In genomic region chr15:101080031-101080520, GRCm38 (mm10) we compare ENCODE assay signal across 32 mouse cellular contexts. TPM values are rescaled to one million over a fixed set of nuclear protein-coding genes. Genes with fewer than 3 reads are reported as not detected.
DNase-seq lines count a peak whose midpoint lies in the region; ATAC-seq lines count a peak whose summit lies in the region.
"Had no signal": no experiment of that assay in that cellular context is flagged by ENCODE, and none has a peak within 500 bp of the region (broad histone marks: within the 10 kb centered on the region; RNA-seq: fewer than 3 reads in every experiment).

No protein-coding gene starts in this region.

- H3K4me1 ChIP-seq in hindbrain, embryonic 10.5 days (replicated peaks) = peaks cover 75% of the 10 kb centered on the region
- H3K4me1 ChIP-seq in hindbrain, embryonic 16.5 days (ENCODE audit: control insufficient read depth, insufficient read depth, low read depth, low read length) = peaks cover 25% of the 10 kb centered on the region
- H3K4me1 ChIP-seq in midbrain, embryonic 10.5 days = peaks cover 75% of the 10 kb centered on the region
- H3K4me1 ChIP-seq in midbrain, embryonic 16.5 days (ENCODE audit: control insufficient read depth, insufficient read depth, low read length) = peaks cover 22% of the 10 kb centered on the region

- H3K27ac ChIP-seq in hindbrain, embryonic 10.5 days = peak overlapping the region; percentile 69
- H3K27ac ChIP-seq in hindbrain, embryonic 16.5 days (ENCODE audit: low read depth, low read length) = no peak overlapping the region
- H3K27ac ChIP-seq in midbrain, embryonic 10.5 days (replicated peaks) = peak overlapping the region; percentile 52; the same call in 1 of the 2 replicates
- no peak overlapping the region for H3K27ac ChIP-seq in midbrain, embryonic 16.5 days (ENCODE audit: low read length)
- H3K27ac ChIP-seq: heart, embryonic 13.5 days; hindbrain, embryonic 13.5 days had no signal

- no peak overlapping the region for H3K4me2 ChIP-seq in hindbrain, embryonic 16.5 days (ENCODE audit: low read length)
- H3K4me2 ChIP-seq in midbrain, embryonic 16.5 days (ENCODE audit: low read length) = no peak overlapping the region
- H3K4me2 ChIP-seq: hindbrain, embryonic 13.5 days had no signal

- H3K9ac ChIP-seq in hindbrain, embryonic 16.5 days (ENCODE audit: low read depth, low read length) = no peak overlapping the region
- no peak overlapping the region for H3K9ac ChIP-seq in midbrain, embryonic 16.5 days (ENCODE audit: low read depth, low read length)
- H3K9ac ChIP-seq: heart, embryonic 13.5 days; hindbrain, embryonic 13.5 days; neural tube, embryonic 15.5 days had no signal

- no peak overlapping the region for H3K4me3 ChIP-seq in hindbrain, embryonic 10.5 days
- H3K4me3 ChIP-seq in hindbrain, embryonic 16.5 days (ENCODE audit: low read length) = no peak overlapping the region
- no peak overlapping the region for H3K4me3 ChIP-seq in midbrain, embryonic 10.5 days
- no peak overlapping the region for H3K4me3 ChIP-seq in midbrain, embryonic 16.5 days (ENCODE audit: low read depth, low read length)
- H3K4me3 ChIP-seq: heart, embryonic 13.5 days; hindbrain, embryonic 13.5 days; layer of hippocampus, adult 2 months; neural tube, embryonic 15.5 days had no signal

- 79% methylated on average over 9 of the region's 9 CpGs for WGBS in hindbrain, embryonic 10.5 days
- 74% methylated on average over 9 of the region's 9 CpGs for WGBS in hindbrain, embryonic 16.5 days
- 77% methylated on average over 9 of the region's 9 CpGs for WGBS in midbrain, embryonic 10.5 days
- 72% methylated on average over 9 of the region's 9 CpGs for WGBS in midbrain, embryonic 16.5 days

- H3K27me3 ChIP-seq in hindbrain, embryonic 10.5 days (ENCODE audit: insufficient read depth, poor library complexity, severe bottlenecking) = no peaks in the 10 kb centered on the region; the same call in 1 of the 2 replicates
- H3K27me3 ChIP-seq in hindbrain, embryonic 16.5 days (replicated peaks; ENCODE audit: control insufficient read depth, insufficient read depth, low read length) = no peaks in the 10 kb centered on the region
- H3K27me3 ChIP-seq in midbrain, embryonic 10.5 days (ENCODE audit: low read depth, poor library complexity, severe bottlenecking) = no peaks in the 10 kb centered on the region
- peaks cover 4% of the 10 kb centered on the region; the same call in 1 of the 2 replicates for H3K27me3 ChIP-seq in midbrain, embryonic 16.5 days (ENCODE audit: control insufficient read depth, insufficient read depth, low read depth, low read length)
- H3K27me3 ChIP-seq: hindbrain, embryonic 13.5 days; neural tube, embryonic 15.5 days had no signal

- ATAC-seq in hindbrain, embryonic 16.5 days = no peak
- no peak for ATAC-seq in midbrain, embryonic 16.5 days
- ATAC-seq in erythroid progenitor cell, adult 5-6 weeks (replicated peaks; ENCODE audit: low FRiP score, poor library complexity, severe bottlenecking) = no peak
- ATAC-seq: CD4-positive, CD25-positive, alpha-beta regulatory T cell, adult 4 months; inflammation-experienced regulatory T-cells, adult 6 months had no signal

- H3K9me3 ChIP-seq in hindbrain, embryonic 10.5 days = no peaks in the 10 kb centered on the region
- no peaks in the 10 kb centered on the region for H3K9me3 ChIP-seq in hindbrain, embryonic 16.5 days (ENCODE audit: control insufficient read depth, low read length)
- no peaks in the 10 kb centered on the region for H3K9me3 ChIP-seq in midbrain, embryonic 10.5 days (replicated peaks)
- no peaks in the 10 kb centered on the region for H3K9me3 ChIP-seq in midbrain, embryonic 16.5 days (replicated peaks; ENCODE audit: control insufficient read depth, low read length, poor library complexity, severe bottlenecking)
- H3K9me3 ChIP-seq: heart, embryonic 13.5 days; hindbrain, embryonic 13.5 days; neural tube, embryonic 15.5 days had no signal

- DNase-seq in adrenal gland, postnatal 14 days = peak; percentile 65
- no peak for DNase-seq in adrenal gland, adult 8-10 months
- DNase-seq in hindbrain, embryonic 10.5 days (ENCODE audit: low spot score) = no peak
- no peak for DNase-seq in midbrain, embryonic 10.5 days (ENCODE audit: low spot score)
- DNase-seq: cerebellum, adult 11 months; cerebellum, adult 9-11 months; gastrocnemius, postnatal 36 days; heart, postnatal 14 days; kidney, adult 2 months; kidney, postnatal 14 days; right cerebral cortex, adult 18-20 months; right cerebral cortex, postnatal 4 days; thymus, postnatal 4 days had no signal

- no peaks in the 10 kb centered on the region for H3K36me3 ChIP-seq in hindbrain, embryonic 10.5 days
- H3K36me3 ChIP-seq in hindbrain, embryonic 16.5 days (ENCODE audit: control insufficient read depth, insufficient read depth, low read length) = no peaks in the 10 kb centered on the region
- no peaks in the 10 kb centered on the region for H3K36me3 ChIP-seq in midbrain, embryonic 10.5 days
- H3K36me3 ChIP-seq in midbrain, embryonic 16.5 days (ENCODE audit: control insufficient read depth, insufficient read depth, low read length) = no peaks in the 10 kb centered on the region
- H3K36me3 ChIP-seq: heart, embryonic 13.5 days; hindbrain, embryonic 13.5 days; neural tube, embryonic 15.5 days had no signal

RNA-seq across cellular contexts. Expression of gene Fignl2, which starts 1.7 kb away (rescaled TPM):
- total RNA-seq in adrenal gland, postnatal 14 days (2021) = 7.9 and 8.8 TPM in 2 replicates
- 1 to 10 TPM; 6.4 to 9.1 (median 7.4) TPM for total RNA-seq in adrenal gland, adult 8-10 months (2022)
- 1.4 TPM in 2 replicates for polyA plus RNA-seq in hindbrain, embryonic 10.5 days (2016; fragmentation: Nextera tagmentation; extraction: Ambion mirVana)
- 0.06 and 0.09 TPM in 2 replicates for polyA plus RNA-seq in hindbrain, embryonic 16.5 days (2015; fragmentation: Nextera tagmentation; extraction: Ambion mirVana)
- 0.88 and 1.7 TPM in 2 replicates for polyA plus RNA-seq in midbrain, embryonic 10.5 days (2016; fragmentation: Nextera tagmentation; extraction: Ambion mirVana)
- 0.04 TPM in 1 of 2 replicates, not detected in the other for polyA plus RNA-seq in midbrain, embryonic 16.5 days (2015; fragmentation: Nextera tagmentation; extraction: Ambion mirVana)
- total RNA-seq in erythroid progenitor cell, adult 5-6 weeks (2015; ENCODE audit: low replicate concordance) = not detected in 2 replicates
- total RNA-seq in erythroid progenitor cell, adult 5-6 weeks (2017; ENCODE audit: low replicate concordance) = not detected in 2 replicates
- total RNA-seq: common myeloid progenitor, adult 5-6 weeks; megakaryocyte-erythroid progenitor cell, adult 5-6 weeks had no signal
- polyA plus RNA-seq: CD4-positive, CD25-positive, alpha-beta regulatory T cell, adult 4 months; inflammation-experienced regulatory T-cells, adult 6 months had no signal

RNA-seq across cellular contexts. Expression of gene Gm47841, which starts 32.9 kb away (rescaled TPM):
- total RNA-seq in adrenal gland, postnatal 14 days (2021) = 0.49 TPM in 1 of 2 replicates, not detected in the other
- under 1 TPM in 1 of 4 experiments, not detected in 3; 0.38 TPM for total RNA-seq in adrenal gland, adult 8-10 months (2022)
- polyA plus RNA-seq in hindbrain, embryonic 10.5 days (2016; fragmentation: Nextera tagmentation; extraction: Ambion mirVana) = not detected in 2 replicates
- not detected in 2 replicates for polyA plus RNA-seq in hindbrain, embryonic 16.5 days (2015; fragmentation: Nextera tagmentation; extraction: Ambion mirVana)
- polyA plus RNA-seq in midbrain, embryonic 10.5 days (2016; fragmentation: Nextera tagmentation; extraction: Ambion mirVana) = not detected in 2 replicates
- polyA plus RNA-seq in midbrain, embryonic 16.5 days (2015; fragmentation: Nextera tagmentation; extraction: Ambion mirVana) = not detected in 2 replicates
- not detected in 2 replicates for total RNA-seq in erythroid progenitor cell, adult 5-6 weeks (2015; ENCODE audit: low replicate concordance)
- not detected in 2 replicates for total RNA-seq in erythroid progenitor cell, adult 5-6 weeks (2017; ENCODE audit: low replicate concordance)
- total RNA-seq: adrenal gland, adult 18-20 months; common myeloid progenitor, adult 5-6 weeks; ES-E14; gastrocnemius, postnatal 36 days; heart, postnatal 14 days; layer of hippocampus, adult 2 months; layer of hippocampus, postnatal 25 days; liver, adult 2 months; megakaryocyte-erythroid progenitor cell, adult 5-6 weeks had no signal
- polyA plus RNA-seq: CD4-positive, CD25-positive, alpha-beta regulatory T cell, adult 4 months; forebrain, embryonic 11.5 days; heart, embryonic 13.5 days; hindbrain, embryonic 13.5 days; inflammation-experienced regulatory T-cells, adult 6 months; kidney, adult 2 months; limb, embryonic 11.5 days; liver, adult 2 months; liver, embryonic 16.5 days; stomach, embryonic 14.5 days had no signal

RNA-seq across cellular contexts. Expression of gene Ankrd33, which starts 35.5 kb away (rescaled TPM):
- not detected in 2 replicates for total RNA-seq in adrenal gland, postnatal 14 days (2021)
- 1 to 10 TPM in 1 of 4 experiments, under 1 TPM in 3; 0.75 to 1.1 (median 0.79) TPM for total RNA-seq in adrenal gland, adult 8-10 months (2022)
- not detected in 2 replicates for polyA plus RNA-seq in hindbrain, embryonic 10.5 days (2016; fragmentation: Nextera tagmentation; extraction: Ambion mirVana)
- polyA plus RNA-seq in hindbrain, embryonic 16.5 days (2015; fragmentation: Nextera tagmentation; extraction: Ambion mirVana) = not detected in 2 replicates
- not detected in 2 replicates for polyA plus RNA-seq in midbrain, embryonic 10.5 days (2016; fragmentation: Nextera tagmentation; extraction: Ambion mirVana)
- polyA plus RNA-seq in midbrain, embryonic 16.5 days (2015; fragmentation: Nextera tagmentation; extraction: Ambion mirVana) = not detected in 2 replicates
- not detected in 2 replicates for total RNA-seq in erythroid progenitor cell, adult 5-6 weeks (2015; ENCODE audit: low replicate concordance)
- not detected in 2 replicates for total RNA-seq in erythroid progenitor cell, adult 5-6 weeks (2017; ENCODE audit: low replicate concordance)
- total RNA-seq: common myeloid progenitor, adult 5-6 weeks; ES-E14; gastrocnemius, postnatal 36 days; heart, postnatal 14 days; layer of hippocampus, adult 2 months; layer of hippocampus, postnatal 25 days; liver, adult 2 months; megakaryocyte-erythroid progenitor cell, adult 5-6 weeks had no signal
- polyA plus RNA-seq: CD4-positive, CD25-positive, alpha-beta regulatory T cell, adult 4 months; forebrain, embryonic 11.5 days; heart, embryonic 13.5 days; hindbrain, embryonic 13.5 days; inflammation-experienced regulatory T-cells, adult 6 months; kidney, adult 2 months; limb, embryonic 11.5 days; liver, adult 2 months; liver, embryonic 16.5 days; neural tube, embryonic 15.5 days; stomach, embryonic 14.5 days had no signal

RNA-seq across cellular contexts. Expression of gene Acvrl1, which starts 48.2 kb away (rescaled TPM):
- 16.7 and 20.7 TPM in 2 replicates for total RNA-seq in adrenal gland, postnatal 14 days (2021)
- total RNA-seq in adrenal gland, adult 8-10 months (2022) = 10 to 100 TPM; 14.5 to 24.7 (median 21.5) TPM
- polyA plus RNA-seq in hindbrain, embryonic 10.5 days (2016; fragmentation: Nextera tagmentation; extraction: Ambion mirVana) = 8.7 and 10.8 TPM in 2 replicates
- polyA plus RNA-seq in hindbrain, embryonic 16.5 days (2015; fragmentation: Nextera tagmentation; extraction: Ambion mirVana) = 10.2 and 12.7 TPM in 2 replicates
- 8.9 and 10.7 TPM in 2 replicates for polyA plus RNA-seq in midbrain, embryonic 10.5 days (2016; fragmentation: Nextera tagmentation; extraction: Ambion mirVana)
- 8.0 and 10.6 TPM in 2 replicates for polyA plus RNA-seq in midbrain, embryonic 16.5 days (2015; fragmentation: Nextera tagmentation; extraction: Ambion mirVana)
- 1.1 and 23.1 TPM in 2 replicates for total RNA-seq in erythroid progenitor cell, adult 5-6 weeks (2015; ENCODE audit: low replicate concordance)
- 0.08 and 1.3 TPM in 2 replicates for total RNA-seq in erythroid progenitor cell, adult 5-6 weeks (2017; ENCODE audit: low replicate concordance)

Comparison
In these comparisons a context has a peak if more than half of its experiments do, and no peak if none do; other contexts are left out.
1. H3K27ac ChIP-seq: peak in hindbrain, embryonic 10.5 days (single experiment) and midbrain, embryonic 10.5 days (single experiment); none in hindbrain, embryonic 16.5 days (single experiment) and midbrain, embryonic 16.5 days (single experiment).